Mouse (Mus musculus): ENCODE measurements at regions not wholly inside any gene's neighbourhood (a gene's known extent, or its start where the extent isn't known, plus 50 kb on each side); places are given as distances from the start of the nearest gene placed in this dataset.

DNA sequence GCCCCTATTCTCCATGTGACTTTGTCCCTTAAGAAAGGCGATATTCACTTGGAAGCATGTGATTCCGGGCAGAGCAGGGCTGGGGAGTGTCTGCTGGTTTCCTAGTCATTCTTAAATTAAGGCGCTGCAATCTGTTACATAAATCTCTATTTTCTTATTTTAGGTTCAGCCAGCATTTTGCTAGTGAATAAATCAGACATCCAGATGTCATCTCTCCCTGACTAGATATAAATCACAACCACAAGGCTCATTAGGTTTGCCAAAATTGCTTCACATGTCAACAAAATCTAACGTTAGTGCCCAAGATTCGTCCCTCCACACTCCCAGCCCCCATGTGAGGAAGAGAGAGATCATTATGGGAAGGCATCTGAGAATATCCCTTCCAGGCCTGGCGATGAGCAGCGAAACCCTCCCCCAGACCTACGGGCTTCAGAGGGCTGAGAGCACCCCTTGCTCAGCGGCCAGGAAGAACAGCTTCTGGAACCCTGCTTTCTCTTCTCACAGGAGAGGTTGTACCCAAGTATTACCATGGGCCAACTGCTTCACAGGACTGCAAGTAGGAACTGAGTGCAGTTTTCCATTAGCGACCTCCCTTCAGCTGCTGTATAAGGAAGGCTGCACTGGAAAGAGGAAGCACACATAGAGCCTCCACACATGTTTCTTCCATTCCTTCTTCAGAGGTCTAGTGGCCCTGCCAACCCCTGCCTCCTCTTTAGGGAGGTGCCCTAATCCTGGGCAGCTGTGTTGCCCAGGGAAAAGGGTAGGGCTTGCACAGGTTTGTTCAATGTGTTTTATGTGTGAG, 250.5 kb downstream of the Hivep2 start:
- DNase-seq = peak; percentile 48

DNA sequence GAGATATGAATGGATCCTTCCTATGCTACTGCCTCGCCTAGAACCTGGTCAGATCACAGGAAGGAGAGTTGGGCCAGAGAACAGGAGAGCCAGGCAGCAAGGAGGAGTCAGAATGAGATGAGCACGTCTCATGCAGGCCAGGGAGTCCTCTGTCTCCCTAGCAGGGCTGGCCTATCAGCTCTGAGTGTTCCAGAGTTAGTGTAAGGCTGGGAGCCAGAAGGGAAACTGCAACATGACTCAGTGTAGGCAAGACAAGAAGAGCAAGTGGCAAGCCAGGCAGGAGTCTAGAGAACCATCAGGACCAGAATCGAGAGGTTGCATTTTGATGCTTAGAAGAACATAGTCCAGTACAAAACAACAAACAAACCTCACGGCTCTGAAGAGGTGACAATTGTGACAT, 249.6 kb downstream of the Hivep2 start:
- peak; percentile 62 for DNase-seq

DNA sequence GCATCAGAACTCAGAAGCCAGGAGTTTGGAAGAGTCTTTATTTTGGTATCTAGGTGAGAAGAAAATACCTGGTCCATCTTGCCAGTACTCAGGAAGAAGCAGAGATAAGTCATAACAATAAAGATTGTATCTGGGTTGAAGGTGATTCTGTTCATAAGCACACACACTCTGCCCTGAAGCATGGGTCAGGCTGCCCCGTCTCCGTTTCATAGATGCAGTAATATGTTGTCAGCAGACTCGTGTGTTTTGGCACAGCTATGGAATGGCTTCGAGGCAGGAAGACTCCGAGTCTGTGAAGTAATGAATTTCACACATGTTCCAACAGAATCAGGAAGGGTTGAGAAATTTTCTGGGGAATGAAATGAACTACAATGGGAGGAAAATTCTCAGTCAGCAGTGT, 247.7 kb downstream of the Hivep2 start:
- DNase-seq = no peak

DNA sequence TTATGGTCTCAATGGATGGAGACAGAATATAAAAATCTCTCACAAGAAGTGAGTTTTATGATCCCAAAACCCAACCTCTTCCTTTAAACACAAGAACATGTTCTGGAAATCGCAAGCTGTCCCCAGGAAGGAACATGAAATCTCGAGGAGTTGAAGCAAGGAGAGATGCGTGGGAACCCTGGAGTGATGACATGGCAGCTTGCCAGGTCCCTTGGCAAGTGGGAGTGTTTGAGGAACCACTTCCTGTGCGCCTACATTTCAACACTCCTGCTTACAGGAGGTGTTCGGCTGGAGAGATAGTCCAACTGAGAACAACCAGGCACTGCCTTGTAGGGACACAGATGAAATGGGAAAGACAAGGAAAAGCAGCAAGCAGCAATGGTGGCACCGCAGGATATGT, 246.1 kb downstream of the Hivep2 start:
- peak; percentile 82 for DNase-seq

DNA sequence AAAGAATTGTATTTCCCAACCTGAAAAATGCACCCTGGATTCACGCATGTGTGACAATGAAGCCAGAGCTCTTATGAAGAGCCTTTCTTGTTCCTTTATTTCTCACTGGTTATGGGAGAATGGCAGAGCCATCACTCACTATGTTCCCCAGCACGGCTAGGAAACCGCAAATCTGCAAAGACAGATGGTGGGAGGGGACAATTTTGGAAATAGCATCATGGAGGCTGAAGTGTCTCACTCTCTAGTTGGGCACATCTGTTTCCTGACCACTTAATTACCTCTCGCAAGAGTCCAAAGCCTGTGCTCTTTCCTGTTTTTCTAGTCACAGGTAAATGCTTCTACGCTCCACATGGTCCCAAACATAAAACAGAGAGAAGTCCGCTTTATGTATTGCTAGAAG, 245.6 kb downstream of the Hivep2 start:
- DNase-seq = peak; percentile 55

DNA sequence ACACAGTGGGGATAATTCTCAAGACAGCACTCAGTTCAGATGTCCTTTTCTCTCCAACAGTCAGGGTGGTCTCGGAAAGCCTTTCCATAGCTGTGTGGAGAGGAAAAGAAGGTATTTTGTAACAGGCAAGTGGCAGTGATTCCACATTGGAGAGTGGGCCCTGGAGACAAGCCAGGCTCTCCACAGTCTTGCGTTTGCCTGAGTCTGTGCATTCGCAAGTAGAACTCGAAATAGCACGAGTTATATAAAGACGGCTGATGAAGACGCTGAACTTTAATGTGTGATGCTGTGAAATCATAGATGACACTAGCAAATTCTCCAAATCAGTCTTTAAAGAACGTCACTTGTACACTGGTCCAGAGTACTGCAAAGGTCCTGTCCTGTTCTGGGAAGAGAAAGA, 244.6 kb downstream of the Hivep2 start:
- DNase-seq = peak; percentile 83

DNA sequence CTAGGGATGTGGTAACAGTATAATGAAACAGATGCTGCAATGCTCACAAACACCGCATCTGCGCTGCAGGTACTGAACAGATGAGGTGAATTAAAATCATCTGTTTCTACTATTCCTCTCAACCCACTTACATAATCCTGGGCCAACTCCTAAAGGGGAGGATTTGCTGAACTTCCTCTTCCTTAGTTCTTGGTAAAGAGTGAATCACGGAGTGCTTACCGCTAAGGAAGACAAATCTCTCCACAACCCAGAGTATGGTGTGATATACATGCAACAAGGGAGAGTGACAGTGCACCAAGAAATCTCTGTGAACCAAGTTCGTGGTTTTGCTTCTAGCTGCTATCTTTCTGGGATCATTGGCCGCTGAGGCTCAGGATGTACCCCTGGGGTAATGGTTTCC, 244.2 kb downstream of the Hivep2 start:
- DNase-seq = no peak

DNA sequence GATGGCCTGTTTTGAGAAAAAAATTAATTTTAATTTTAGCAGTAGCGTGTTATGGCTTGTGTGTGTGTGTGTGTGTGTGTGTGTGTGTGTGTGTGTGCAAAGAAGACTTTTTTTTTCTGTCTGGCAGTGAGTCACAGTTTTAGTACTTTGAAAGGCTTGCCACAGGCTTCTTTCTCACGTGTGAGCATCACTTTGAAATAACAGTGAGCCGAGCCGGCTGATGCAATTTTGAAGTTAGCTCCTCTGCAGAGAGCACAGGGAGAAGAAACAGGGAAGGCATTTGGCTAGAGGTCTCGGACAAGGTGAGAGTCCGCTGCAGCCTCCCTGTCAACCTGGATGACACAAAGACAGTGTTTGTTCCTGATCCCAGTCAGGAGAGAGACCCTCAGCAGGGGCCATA, 242.3 kb downstream of the Hivep2 start:
- DNase-seq = no peak

DNA sequence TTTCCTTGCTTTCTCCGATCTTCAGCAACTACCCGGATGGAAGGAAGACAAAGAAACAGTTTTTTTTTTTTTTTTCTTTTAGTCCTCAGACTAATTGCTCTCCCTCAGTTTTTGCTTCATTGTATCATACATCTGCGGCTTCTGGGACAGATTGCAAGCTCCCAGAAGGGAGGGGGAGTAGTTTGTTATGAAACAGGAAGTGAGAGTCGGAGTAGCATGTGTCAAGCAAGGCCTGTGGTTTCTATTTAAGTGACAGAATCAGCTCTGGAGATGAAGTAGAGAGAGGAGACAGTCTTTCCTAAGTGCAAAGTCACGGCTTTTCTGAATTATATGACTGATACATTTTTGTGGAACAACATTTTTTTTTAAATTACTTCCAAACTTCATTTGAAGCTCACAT, 241.7 kb downstream of the Hivep2 start:
- DNase-seq = peak; percentile 56

DNA sequence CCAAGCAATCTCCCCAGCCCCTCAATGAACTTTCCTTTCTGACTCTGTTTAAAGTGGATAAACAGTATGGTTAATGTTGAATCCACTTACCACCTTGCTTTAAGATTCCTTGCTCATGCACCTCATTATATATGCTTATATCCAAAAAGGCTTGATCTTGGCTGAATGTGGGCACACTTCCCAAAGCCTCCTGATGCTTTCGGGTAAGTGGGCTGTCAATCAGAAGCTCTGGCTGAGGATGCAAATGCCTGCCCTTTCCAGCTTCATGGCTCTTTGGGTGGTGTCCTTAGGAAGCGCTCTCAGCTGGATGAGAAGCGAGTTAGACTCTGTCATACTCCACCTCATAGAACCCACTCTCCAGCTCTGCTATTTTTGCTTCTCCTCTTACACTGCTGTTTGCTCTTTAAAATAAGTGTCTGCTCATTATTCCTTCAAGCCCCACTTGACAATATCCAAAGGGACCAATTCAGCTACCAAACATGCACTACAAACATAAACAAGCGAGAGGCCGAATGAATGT, 241.2 kb downstream of the Hivep2 start:
- DNase-seq = no peak

All from right cerebral cortex, postnatal 25 days (tissue).